Mouse (Mus musculus) embryo, embryonic 11.5 days (tissue): Measurements from ENCODE around the gene Irgc1.
"Not testable (repeated sequence)": the region's sequence is repeated elsewhere in the genome, so short reads cannot be mapped to it uniquely, and the experiment has no call there.

Experiments used
- DNase-seq: peaks from one replicate; pipeline ENCODE4 v3.0.0-alpha.2; 2012; ENCODE audit warnings: low read depth, low spot score

The Irgc1 gene

DNA sequence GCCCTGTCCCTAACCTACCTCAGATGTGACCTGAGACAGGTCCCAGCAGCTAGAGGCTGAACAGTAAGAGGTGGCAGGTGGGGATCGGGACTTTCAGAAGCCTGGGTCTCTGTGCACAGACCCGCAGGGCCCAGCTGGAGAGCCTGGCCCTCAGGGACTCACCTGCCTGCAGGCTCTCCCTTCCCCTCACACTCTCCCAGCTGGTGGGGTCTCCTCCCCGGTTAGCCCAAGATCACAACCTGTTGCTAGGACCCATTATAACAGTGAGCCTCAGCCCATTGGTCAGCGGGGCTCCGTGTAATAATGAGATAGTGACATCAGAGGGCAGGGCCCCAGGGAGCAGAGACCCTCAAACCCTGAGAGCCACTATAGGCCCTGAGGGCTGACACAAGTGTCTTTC, 16.8 kb downstream of the Irgc1 start:
- no peak for DNase-seq

DNA sequence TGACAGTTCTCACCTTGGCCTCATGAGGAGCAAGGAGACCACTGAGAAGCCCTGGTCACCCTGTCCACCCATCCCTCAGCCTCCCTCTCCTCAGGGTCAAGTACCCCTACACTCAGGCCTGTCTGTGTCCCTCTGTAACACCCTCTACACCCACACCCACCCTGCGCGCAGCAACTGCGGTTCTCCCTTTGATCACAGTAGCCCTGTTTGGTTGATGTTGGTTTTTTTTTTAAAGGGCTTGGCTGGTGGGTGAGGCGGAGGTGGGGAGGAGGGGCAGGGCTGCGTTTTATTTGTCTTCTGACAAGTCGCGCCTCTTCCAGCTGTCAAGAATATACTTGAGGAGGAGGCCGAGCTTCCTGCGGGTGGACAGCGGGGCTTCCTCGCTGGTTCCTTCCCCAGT, 20.4 kb downstream of the Irgc1 start:
- no peak for DNase-seq

DNA sequence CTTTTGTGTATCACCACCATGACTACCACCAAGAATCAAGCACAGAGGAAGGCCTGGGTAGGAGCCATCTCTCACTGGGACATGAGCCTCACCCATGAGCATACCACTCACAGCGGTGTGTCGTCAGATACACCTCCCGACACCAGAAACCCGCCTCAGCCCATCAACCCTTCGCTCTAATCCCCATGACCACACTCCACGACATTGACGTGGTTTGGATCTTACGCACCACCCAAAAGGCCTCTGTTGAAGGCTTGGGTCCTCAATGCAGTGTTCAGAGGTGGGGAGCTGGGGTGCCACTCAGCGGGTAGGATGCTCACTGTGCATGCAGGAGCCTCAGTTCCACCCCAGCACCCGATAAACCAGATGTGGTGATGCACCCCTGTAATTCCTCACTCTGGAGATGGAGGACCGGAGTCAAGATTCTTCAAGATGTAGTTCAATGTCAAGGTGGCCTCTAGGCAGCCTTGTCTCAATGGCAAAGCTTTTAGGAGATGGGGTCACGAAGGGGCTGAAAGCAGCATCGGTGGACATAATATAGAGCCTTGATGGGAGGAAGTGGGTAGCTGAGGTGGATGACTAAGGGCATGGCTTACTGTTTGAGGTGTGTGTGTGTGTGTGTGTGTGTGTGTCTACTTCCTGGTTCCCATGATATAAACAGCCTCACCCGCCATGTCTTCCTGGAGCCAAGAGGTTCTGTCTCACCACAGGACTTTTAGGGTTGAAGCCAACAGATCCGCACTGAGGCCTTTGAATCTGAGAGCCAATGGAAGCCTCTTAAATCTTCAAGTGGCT, 21.3 kb downstream of the Irgc1 start:
- DNase-seq, result no peak

DNA sequence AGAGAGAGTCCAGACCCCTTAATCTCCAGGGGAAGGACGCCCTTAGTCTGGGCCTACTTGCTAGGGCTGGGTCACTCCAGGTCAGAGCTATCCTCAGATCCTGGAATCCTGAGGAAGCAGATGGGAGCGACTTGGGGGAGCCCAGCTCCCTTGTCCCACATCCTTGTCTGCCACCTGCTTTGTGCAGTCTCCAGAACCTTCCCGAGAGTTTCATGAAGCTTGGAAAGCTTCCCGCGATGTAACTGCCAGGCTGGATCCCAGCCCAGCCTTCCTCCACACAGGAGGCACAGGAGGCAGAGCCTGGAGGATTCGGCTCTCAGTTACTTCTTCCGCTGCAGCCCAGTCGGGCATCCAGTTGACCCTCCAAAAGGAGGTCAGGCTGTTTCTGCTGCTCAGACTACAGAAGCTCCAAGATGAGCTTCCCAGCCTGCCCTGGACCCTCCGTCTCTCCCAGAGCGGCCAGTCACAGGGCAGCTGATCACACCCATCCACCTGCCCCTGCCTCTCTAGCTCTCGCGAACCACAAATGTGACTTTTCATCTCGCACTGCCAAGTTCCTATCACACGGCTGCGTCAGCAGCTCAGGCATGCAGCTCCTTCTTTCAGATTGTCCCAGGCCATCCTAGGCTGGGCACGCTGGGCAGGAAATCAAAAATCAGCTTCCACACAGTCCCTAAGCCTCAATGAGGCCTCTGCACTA, 22.5 kb downstream of the Irgc1 start:
- no peak for DNase-seq

DNA sequence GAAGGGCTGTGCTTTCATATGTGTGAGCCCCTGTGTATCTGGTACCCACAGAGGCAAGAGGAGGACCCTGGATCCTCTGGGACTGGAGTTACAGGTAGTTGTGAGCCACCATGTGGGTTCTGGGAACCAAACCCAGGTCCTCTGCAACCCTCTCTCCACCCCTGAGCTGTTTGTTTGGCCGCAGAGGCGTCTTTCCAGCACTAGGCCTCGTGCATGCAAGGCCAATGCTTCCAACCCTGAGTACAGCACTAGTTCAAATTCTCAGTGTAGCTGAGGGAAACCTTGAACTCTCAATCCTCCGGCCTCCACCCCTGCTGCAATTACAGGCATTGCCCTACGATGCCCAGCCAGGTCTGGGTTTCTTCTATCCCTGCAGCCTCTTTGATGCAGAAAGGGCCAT, 23.4 kb downstream of the Irgc1 start:
- DNase-seq, result no peak

DNA sequence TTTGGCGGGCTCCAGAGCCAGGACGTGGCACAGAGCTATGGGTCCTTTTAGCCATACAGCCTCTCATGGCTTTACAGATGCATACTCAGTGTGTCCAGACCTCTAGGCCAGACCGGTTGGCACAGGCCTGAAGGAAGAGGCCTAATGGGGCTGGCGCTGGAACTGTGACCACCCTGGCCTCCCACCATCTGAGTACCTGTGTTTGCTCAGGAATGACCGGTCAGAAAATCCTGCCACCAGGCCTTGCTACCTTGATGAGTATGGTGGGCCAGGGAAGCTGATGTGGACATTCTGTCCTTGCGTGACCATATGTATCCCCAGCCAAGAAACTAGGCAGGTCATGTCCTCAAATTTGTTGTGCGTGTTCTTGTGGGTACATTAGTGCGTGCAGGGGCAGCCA, 24.9 kb downstream of the Irgc1 start:
- DNase-seq, result no peak

DNA sequence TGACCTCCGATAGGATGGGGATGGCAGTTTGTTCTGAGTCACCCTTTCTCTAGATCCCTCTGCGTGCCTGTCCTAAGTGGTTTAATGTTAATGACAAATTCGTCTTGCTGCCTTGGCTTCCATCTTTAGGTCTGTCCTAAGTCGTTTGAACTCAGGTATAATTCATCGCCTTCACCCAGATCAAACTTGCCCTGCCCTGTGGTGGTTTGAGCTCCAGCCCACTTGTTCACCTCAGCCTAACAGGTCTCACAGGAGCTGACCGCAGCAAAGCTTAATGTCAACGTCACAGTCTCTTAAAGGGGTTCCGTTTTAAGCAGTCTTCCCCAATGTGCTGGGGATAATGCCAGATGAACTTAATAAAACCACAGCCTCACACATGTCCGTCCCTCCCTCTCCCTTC, 26.2 kb downstream of the Irgc1 start:
- DNase-seq, result no peak

DNA sequence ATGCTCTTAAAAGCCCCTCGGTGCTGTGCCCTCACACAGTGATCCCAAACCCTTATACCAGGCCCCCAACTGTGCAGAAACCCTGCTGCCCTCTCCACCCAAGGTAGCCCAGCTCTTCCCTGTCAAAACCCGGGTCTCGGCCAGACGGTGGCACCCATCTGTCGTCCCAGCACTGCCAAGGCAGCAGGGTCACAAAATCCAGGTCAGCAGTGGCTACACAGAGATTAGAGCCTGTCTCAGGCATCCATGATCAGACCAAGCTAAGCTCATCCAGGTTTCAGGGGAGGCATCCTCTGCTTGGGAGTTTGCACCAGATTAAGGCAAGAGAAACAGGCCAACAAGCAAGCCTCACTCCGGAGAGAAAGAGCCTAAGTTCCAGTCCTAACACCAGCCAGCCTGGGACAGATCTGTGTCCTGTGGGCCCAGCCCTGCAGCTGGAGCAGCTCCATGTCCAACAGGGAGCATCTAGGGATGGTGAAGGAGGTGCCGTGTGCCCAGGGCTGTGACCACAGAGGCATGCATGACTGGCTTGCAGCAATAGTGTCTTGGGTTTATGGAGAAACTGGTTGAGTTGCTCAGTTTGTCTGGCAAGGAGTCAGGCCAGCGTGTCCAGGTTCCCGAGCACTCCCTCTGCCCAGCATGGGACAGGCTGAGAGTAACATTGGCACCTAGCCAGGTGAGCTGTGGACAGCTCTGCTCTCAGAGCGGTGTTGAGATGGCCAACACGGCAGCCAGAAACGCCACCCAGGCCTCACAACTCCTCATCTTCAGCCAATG, 28.0 kb downstream of the Irgc1 start:
- DNase-seq, result no peak

DNA sequence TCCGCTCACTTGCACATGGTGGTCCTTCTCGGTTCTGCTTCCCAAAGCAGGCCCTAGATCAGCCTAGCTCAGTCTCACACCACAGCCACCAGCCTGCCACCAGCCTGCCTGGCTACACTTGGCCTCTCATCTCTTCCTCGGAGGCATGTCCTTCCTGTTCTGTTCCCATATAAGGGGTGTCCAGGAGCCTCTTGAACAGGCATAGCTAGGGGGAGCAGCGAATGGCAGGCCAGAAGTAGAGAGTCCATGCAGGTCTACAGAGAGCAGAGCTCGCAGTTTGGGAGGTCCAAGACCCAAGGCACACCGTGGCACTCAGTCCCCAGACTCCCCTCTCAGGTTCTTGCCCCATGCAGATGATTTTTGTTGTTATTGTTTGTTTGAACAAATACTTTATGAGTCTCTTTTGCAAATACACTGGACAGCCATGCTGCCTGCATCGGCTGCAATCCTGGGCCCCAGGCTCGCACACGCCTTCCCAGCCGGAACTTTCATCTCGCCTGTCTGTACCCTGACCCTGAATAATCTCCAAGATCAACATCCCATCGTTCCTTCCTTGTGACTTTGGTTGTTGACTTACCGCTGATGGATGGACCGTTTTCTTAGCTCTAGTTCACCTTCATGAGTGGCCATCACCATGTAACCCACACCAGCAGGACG, 28.9 kb downstream of the Irgc1 start:
- DNase-seq, result no peak

DNA sequence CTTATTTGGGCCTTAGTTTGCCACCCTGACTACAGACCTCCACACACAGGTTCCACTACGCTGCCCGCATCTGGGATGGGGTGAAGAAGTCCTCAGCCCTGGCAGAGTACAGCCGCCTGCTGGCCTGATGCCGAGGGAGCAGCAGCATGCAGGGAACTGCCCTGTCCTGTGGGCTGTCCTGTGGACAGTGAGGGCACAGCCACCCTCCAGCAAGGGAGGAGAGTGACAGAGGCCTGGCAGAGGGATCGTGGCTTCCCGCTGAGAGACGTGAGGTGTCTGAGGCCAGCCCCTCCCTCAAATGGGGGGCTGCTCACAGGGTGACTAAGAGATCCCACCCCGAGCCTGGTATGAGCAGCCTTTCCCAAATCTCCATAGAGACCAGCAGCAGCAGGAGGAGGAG, 29.8 kb downstream of the Irgc1 start:
- DNase-seq, result no peak

DNA sequence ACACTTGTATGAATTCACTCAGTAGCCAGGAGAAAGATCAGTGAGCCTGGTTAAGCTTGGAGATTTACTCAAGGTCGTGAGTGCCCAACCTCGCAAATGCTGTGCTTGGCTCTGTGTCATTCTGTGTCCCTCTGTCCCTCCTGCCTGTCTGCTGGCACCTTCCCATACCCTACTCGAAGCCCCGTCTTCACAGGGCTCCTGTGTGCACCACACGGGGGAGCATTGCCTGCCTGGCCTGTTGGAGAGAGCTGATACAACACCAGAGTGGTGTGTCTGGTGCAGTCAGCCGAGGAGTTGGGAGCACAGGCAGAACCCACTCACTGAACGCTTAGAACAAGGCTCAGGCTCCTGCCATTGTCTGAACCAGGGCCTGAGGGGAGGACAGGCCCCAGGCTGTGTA, 30.4 kb downstream of the Irgc1 start:
- no peak for DNase-seq

DNA sequence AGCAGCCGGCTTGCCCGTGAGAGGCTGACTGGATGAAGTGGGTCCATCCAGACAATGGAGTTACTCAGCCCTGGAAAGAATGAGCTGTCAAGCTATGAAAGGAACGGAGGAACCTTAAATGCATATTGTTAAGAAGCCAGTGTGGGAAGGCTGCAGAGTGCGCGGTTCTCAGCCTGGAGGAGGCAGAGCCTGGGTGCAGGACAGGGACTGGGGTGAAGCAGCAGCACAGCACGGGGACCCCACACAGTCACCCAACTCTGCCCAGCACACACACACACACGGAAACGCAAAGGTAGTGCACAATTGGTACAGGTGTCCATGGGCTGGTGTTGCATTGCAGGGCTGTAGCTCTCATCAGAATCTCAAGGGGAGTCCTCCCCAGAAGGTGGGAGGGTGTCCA, 32.5 kb downstream of the Irgc1 start:
- DNase-seq, result no peak

DNA sequence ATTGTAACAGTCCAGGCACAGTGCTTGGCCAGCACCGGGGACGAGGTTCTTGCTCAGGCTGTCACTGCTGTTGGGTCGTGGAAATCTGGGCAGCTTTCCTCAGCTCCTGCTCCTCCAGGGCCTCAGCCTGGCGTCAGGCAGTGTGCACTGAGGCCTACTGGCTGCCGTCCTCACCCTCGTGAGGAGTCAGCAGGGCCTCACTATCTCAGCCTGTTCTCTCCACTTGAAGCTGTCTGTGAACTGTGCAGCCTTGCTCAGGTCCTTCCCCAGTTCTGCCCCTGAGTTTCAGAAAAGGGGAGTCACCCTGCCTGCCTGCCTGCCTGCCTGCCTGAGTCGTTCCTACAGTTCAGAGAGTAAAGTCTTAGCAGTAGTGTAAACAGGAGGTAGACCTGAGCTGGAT, 36.8 kb downstream of the Irgc1 start:
- DNase-seq, result no peak

DNA sequence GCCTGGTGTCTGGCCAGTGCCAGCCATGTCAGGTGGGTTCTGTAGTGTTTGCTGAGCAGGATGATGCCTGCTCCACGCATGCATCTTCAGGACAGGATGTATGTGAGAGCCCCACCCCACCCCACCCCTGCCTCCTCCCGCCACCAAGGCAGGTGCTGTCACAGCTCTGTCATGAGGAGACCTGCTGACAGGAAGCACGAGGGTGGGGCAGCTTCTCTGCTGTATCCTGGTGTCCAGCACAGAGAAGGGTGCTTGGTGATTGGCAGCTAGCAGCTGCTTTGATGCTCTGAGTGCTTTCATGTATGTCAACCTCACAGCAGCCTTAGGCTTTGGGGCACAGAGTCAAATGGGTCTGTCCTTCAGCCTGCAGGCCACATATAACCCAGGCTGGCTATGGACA, 38.5 kb downstream of the Irgc1 start:
- no peak for DNase-seq

DNA sequence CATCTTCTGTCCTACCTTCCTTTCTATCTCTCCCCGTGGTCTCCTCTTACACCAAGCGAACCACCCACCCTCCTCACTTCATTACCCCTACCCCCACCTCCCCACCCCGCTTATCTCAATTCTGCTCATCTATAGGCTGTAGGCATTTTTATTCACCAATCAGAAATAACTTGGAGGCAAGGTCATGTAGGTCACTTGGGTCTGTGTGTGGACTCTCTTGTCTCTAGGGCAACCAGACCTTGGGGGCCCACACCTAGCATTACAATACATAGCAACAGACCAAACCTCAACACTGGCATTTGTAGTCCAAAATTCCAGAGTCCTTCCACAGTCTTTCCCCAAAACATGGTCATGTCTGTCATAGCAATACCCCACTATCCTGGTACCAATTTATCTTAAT, 41.3 kb downstream of the Irgc1 start:
- no peak for DNase-seq

DNA sequence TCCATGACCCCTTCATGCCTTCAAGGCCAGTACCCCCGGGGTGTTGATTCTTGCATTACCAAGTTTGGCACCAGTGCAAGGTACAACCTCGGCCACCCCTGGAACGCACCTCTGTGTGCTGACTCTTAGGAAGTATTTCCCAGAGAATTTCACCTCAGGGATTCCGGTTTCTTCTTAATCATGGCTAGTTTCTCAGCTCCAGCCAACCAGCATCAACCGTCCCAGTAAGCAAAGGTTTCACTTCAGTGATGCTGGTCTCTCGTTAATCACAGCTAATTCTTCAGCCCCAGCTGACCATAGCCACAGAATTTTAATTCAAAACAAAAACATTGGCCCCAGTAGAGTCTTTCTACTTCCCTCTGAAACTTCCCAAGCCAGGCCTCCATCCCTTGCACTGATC, 42.0 kb downstream of the Irgc1 start:
- no peak for DNase-seq

DNA sequence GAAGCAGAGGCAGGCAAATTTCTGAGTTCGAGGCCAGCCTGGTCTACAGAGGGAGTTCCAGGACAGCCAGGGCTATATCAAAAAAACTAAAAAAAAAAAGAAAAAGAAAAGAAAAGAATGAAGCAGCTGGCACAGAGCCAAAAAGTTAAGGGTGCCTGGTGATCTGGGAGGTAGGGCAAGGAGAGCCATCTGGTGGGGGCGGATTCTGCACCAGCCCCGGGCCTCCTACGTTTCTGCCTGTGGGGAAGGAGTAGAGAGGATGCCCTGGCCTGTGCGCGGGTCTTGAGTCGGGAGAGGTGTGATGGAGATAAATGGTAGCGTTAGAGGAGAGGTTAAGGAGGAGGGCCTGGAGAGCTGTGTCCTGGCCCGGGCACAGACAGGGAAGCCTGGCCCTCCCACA, 43.9 kb downstream of the Irgc1 start:
- DNase-seq, result no peak

DNA sequence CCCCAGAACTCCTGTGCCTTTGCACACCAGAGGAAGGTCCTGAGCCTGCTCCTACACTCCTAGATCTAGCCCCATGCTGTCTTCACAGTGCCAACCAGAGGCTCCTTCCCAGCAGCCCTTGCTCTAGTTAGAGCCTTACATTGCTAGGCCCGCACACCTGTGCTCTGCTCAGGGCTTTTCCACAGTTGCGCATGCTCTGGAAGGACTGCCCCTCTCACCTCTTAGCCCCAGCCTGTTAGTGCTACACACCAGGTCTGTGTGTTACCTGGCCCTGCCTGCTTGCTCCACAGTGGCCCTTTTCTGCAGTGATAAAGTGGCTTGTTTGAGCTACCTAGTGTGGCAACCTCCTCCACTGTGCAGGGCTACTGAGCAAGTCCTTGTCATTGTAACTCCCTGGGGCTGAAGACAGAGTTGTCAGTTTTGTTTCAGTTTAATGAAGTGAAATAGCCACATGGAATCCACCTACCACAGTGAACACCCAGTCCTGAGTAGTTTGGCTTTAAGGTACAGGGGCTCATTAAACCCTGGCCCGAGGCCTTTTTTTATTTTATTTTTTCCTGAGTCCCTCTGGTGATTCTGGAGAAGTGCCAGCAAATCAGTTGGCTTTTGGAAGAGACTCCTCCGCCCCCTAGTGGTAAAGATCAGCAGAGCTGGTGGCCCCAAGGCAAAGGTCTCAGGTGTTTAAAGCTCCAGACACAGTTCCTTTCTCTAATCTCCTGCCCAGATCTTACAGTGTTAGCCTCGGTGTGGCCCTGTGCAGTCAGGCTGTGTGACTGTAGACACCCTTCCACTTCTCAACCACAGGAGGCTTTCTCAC, 45.4 kb downstream of the Irgc1 start:
- peak; percentile 63 for DNase-seq

DNA sequence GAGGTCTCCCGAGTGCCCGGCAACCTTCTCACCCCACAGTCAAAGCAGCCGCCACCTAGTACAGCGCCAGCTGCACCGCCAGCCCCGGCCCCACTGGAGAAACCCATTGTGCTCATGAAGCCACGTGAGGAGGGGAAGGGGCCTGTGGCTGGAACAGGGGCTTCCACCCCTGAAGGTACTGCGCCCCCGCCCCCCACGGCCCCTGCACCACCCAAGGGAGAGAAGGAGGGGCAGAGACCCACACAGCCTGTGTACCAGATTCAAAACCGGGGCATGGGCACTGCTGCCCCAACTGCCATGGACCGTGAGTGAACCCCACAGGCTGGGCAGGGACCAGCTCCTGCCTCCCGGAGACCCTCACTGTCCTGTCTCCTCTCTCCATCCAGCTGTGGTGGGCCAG, 46.4 kb downstream of the Irgc1 start:
- no peak for DNase-seq

DNA sequence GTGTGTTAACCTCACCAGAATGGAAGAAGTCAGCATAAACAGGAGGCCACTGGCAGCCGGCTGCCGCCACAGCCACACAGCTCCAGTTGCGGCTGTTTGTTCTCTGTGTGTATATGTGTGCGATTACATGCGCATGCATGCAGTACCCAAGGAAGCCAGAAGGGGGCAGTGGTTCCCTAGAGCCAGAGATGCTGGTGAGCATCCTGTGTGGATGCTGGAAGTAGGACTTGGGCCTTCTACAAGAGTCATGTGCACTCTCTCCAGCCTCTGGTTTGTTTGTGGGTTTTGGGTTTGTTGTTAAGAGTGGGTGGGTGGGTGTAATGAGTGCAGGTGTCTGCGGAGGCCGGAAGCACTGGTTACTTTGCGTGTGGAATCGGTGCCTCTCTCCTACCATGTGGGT, 49.2 kb downstream of the Irgc1 start:
- DNase-seq, result no peak

DNA sequence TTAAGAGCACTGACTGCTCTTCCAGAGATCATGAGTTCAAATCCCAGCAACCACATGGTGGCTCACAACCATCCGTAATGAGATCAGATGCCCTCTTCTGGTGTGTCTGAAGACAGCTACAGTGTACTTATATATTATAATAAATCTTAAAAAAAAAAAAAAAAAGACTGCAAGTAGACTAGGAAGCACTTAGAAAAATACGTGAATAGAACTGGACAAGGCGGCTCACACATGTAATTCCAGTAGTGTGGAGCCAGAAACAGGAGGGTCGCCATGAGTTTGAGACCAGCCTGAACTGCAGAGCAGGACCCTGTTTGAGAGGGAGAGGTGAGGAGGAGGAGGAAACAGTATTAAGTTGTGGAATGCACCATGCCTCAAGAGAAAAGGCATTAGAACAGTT, 51.6 kb downstream of the Irgc1 start:
- DNase-seq, result not testable (repeated sequence)
